Mouse (Mus musculus) G1E (cell line): ENCODE measurements at regions not wholly inside any gene's neighbourhood (a gene's known extent, or its start where the extent isn't known, plus 50 kb on each side); places are given as distances from the start of the nearest gene placed in this dataset.

ENCODE experiments used
- CTCF ChIP-seq: IDR thresholded peaks from 2 replicates; pipeline ENCODE4 v1.5.1; 2012; ENCODE audit warnings: low read depth, low read length, inconsistent platforms, mixed read lengths
- GATA1 ChIP-seq: IDR thresholded peaks from 2 replicates; pipeline ENCODE4 v1.6.1; 2012; ENCODE audit warnings: borderline replicate concordance, low read length, inconsistent platforms, mixed read lengths

DNA sequence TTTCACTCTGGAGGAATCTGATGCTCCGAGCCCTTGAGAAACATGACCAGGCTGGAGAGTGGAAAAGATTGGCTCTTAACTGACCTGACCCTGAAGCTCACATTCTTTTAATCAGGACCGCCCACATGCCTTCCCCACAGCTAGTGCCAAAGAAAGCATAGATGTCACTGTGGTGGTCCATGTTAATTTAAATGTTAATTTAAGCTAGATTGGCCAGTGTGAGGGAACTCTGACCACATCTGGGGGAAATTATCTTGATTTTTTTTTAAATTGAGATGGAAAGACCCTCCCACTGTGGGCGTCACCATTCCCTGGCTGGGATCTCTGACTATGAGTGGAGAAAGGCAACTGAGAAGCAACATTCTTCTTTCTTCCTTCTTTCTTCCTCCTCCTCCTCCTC lies 54.6 kb upstream of the Usp24 start:
- TF ChIP-seq CTCF (no peak), GATA1 (no peak)
